Mouse (Mus musculus) cortical plate, adult 2 months (tissue): ENCODE data around the gene 2210011C24Rik. TPM values are rescaled to one million over a fixed set of nuclear protein-coding genes. Genes with fewer than 3 reads are reported as not detected.
A peak's percentile ranks its signal among the peaks of the same experiment; 100 is the strongest.
"Not testable (repeated sequence)": the region's sequence is repeated elsewhere in the genome, so short reads cannot be mapped to it uniquely, and the experiment has no call there.

Experiments used
- H3K27ac ChIP-seq: fragments of 200-500 bp; 2 replicates; pipeline ENCODE4 v1.5.1; 2012; ENCODE audit warnings: low read length, control low read depth, inconsistent platforms; ENCODE audit not compliant: insufficient read depth
- H3K4me1 ChIP-seq: fragments of 200-500 bp; 2 replicates; pipeline ENCODE4 v1.6.1; 2011; ENCODE audit warnings: low read length; ENCODE audit not compliant: control insufficient read depth, insufficient read depth
- H3K4me3 ChIP-seq: fragments of 200-500 bp; 2 replicates; pipeline ENCODE4 v1.5.1; 2011; ENCODE audit warnings: mild to moderate bottlenecking, low read length, control low read depth; ENCODE audit not compliant: insufficient read depth
- CTCF ChIP-seq: fragments of 200-500 bp; IDR thresholded peaks from 2 replicates; pipeline ENCODE4 v1.5.1; 2011; ENCODE audit warnings: mild to moderate bottlenecking, control low read depth, low read length; ENCODE audit not compliant: insufficient read depth; ENCODE audit errors: extremely low read depth
- POLR2A ChIP-seq: fragments of 200-500 bp; IDR thresholded peaks from 2 replicates; pipeline ENCODE4 v1.6.1; 2011; ENCODE audit warnings: mild to moderate bottlenecking, low read length, control low read depth; ENCODE audit not compliant: insufficient read depth; ENCODE audit errors: extremely low read depth
- polyA plus RNA-seq: library from polyadenylated mRNA; depleted of rRNA; stranded (reverse); fragments of >200 nt; gene quantifications from 2 replicates; pipeline ENCODE4 v1.2.3, GENCODE M21; 2012

The 2210011C24Rik gene
- polyA plus RNA-seq, 1 experiment: 1.4 TPM

GRCm38 (mm10) chr8:83996567-83997505 lies 15.1 kb downstream of the 2210011C24Rik start:
- peak overlapping the region; percentile 57 for H3K4me3 ChIP-seq
- TF ChIP-seq CTCF (no peak), POLR2A (0 out of 2 replicates have a peak, but pooled peaks have one; percentile 62)
- peak overlapping the region; percentile 90 for H3K27ac ChIP-seq
- no peaks in the 10 kb centered on the region for H3K4me1 ChIP-seq

- H3K4me3 ChIP-seq: no peak overlapping the region
- H3K4me1 ChIP-seq: no peaks in the 10 kb centered on the region
- H3K27ac ChIP-seq: no peak overlapping the region
- TF ChIP-seq CTCF (no peak), POLR2A (no peak)
Measured at GRCm38 (mm10) chr8:83995973-83996372, 16.0 kb downstream of the 2210011C24Rik start.

- Histone ChIP-seq H3K4me3 (no peak overlapping the region), H3K27ac (no peak overlapping the region), H3K4me1 (no peaks in the 10 kb centered on the region)
- TF ChIP-seq POLR2A (no peak), CTCF (no peak)
Measured at GRCm38 (mm10) chr8:83994030-83994429, 17.9 kb downstream of the 2210011C24Rik start.

- Histone ChIP-seq H3K4me3 (no peak overlapping the region), H3K27ac (no peak overlapping the region), H3K4me1 (no peaks in the 10 kb centered on the region)
- TF ChIP-seq CTCF (no peak), POLR2A (no peak)
Measured at GRCm38 (mm10) chr8:83992488-83992887, 19.5 kb downstream of the 2210011C24Rik start.

GRCm38 (mm10) chr8:83990170-83990569 lies 21.8 kb downstream of the 2210011C24Rik start:
- no peak for TF ChIP-seq CTCF

GRCm38 (mm10) chr8:83989243-83989642 lies 22.7 kb downstream of the 2210011C24Rik start:
- Histone ChIP-seq H3K4me3 (no peak overlapping the region), H3K27ac (no peak overlapping the region), H3K4me1 (no peaks in the 10 kb centered on the region)
- no peak for TF ChIP-seq CTCF
- no peak for TF ChIP-seq POLR2A

More at GRCm38 (mm10) chr8:83990170-83990569, 21.8 kb downstream of the 2210011C24Rik start:
- no peaks in the 10 kb centered on the region for H3K4me1 ChIP-seq
- H3K4me3 ChIP-seq: no peak overlapping the region
- no peak overlapping the region for H3K27ac ChIP-seq

- not testable (repeated sequence) for H3K27ac ChIP-seq, H3K4me1 ChIP-seq, H3K4me3 ChIP-seq
Measured at GRCm38 (mm10) chr8:83983222-83983621, 28.7 kb downstream of the 2210011C24Rik start.

GRCm38 (mm10) chr8:83982449-83982848 lies 29.5 kb downstream of the 2210011C24Rik start:
- TF ChIP-seq CTCF (no peak), POLR2A (no peak)
- H3K4me1 ChIP-seq: peaks cover 8% of the 10 kb centered on the region
- H3K27ac ChIP-seq: no peak overlapping the region
- no peak overlapping the region for H3K4me3 ChIP-seq

GRCm38 (mm10) chr8:83981533-83981932 lies 30.4 kb downstream of the 2210011C24Rik start:
- TF ChIP-seq POLR2A (no peak), CTCF (no peak)
- H3K4me1 ChIP-seq: peaks cover 9% of the 10 kb centered on the region
- no peak overlapping the region for H3K27ac ChIP-seq
- no peak overlapping the region for H3K4me3 ChIP-seq

GRCm38 (mm10) chr8:83980845-83981244 lies 31.1 kb downstream of the 2210011C24Rik start:
- H3K4me3 ChIP-seq: no peak overlapping the region
- H3K4me1 ChIP-seq: peaks cover 9% of the 10 kb centered on the region
- no peak for TF ChIP-seq POLR2A
- TF ChIP-seq CTCF: no peak
- no peak overlapping the region for H3K27ac ChIP-seq
